ENCODE assay signal across 13 mouse cellular contexts in genomic region chr5:64173302-64173701, GRCm38 (mm10).
"Had no signal": no experiment of that assay in that cellular context is flagged by ENCODE, and none has a peak within 500 bp of the region (broad histone marks: within the 10 kb centered on the region; RNA-seq: fewer than 3 reads in every experiment).

No protein-coding gene starts in this region.

- H3K9me3 ChIP-seq: liver, embryonic 12.5 days; midbrain, embryonic 12.5 days had no signal

- H3K27ac ChIP-seq: layer of hippocampus, adult 2 months; liver, embryonic 12.5 days; midbrain, embryonic 12.5 days had no signal

- H3K4me2 ChIP-seq: liver, embryonic 12.5 days; lung, embryonic 14.5 days; midbrain, embryonic 12.5 days had no signal

- H3K36me3 ChIP-seq: midbrain, embryonic 12.5 days had no signal

- DNase-seq: kidney, adult 11 months; kidney, adult 9 months; kidney, postnatal 10 days; kidney, postnatal 4 days; left cerebral cortex, postnatal 4 days; lung, embryonic 14.5 days; lung, postnatal 10 days; lung, postnatal 4 days; right cerebral cortex, adult 18-20 months; right cerebral cortex, postnatal 25 days had no signal

- H3K4me3 ChIP-seq: layer of hippocampus, adult 2 months; liver, embryonic 12.5 days; midbrain, embryonic 12.5 days had no signal

- H3K9ac ChIP-seq: liver, embryonic 12.5 days; lung, embryonic 14.5 days; midbrain, embryonic 12.5 days had no signal

- ATAC-seq: liver, embryonic 12.5 days had no signal

- H3K27me3 ChIP-seq: liver, embryonic 12.5 days; midbrain, embryonic 12.5 days had no signal

- H3K4me1 ChIP-seq: midbrain, embryonic 12.5 days had no signal
